Mouse (Mus musculus): ENCODE data around the gene Mrtfa. TPM values are rescaled to one million over a fixed set of nuclear protein-coding genes. Genes with fewer than 3 reads are reported as not detected.
"Not testable (repeated sequence)": the region's sequence is repeated elsewhere in the genome, so short reads cannot be mapped to it uniquely, and the experiment has no call there.

The Mrtfa gene
- total RNA-seq (2022) = 10 to 100 TPM; 64.2 to 70.5 (median 64.9) TPM

- peak; percentile 98 to 100 for DNase-seq (ENCODE audit: low spot score in 2 of 2)
Observed at GRCm38 (mm10) chr15:81190630-81191178, at the start of gene Mrtfa. Gene Mrtfa, minus strand, starts transcription at chr15:81190757.

- DNase-seq (ENCODE audit: low spot score in 2 of 2) = no peak
Observed at GRCm38 (mm10) chr15:81239794-81240343, 49.3 kb upstream of the Mrtfa start.

GRCm38 (mm10) chr15:81239261-81239660 lies 48.7 kb upstream of the Mrtfa start:
- peak in 1 of 2 experiments; percentile 41 for DNase-seq (ENCODE audit: low spot score in 2 of 2)

GRCm38 (mm10) chr15:81237471-81237870 lies 46.9 kb upstream of the Mrtfa start:
- no peak for DNase-seq (ENCODE audit: low spot score in 2 of 2)

- no peak for DNase-seq (ENCODE audit: low spot score in 2 of 2)
Observed at GRCm38 (mm10) chr15:81236062-81236461, 45.5 kb upstream of the Mrtfa start.

GRCm38 (mm10) chr15:81235086-81235920 lies 44.7 kb upstream of the Mrtfa start, which contains the start of gene Mchr1:
Gene Mchr1, plus strand, starts transcription at chr15:81235499.
- peak in 1 of 2 experiments; percentile 75 for DNase-seq (ENCODE audit: low spot score in 2 of 2)

GRCm38 (mm10) chr15:81231325-81231724 lies 40.8 kb upstream of the Mrtfa start:
- no peak for DNase-seq (ENCODE audit: low spot score in 2 of 2)

- DNase-seq (ENCODE audit: low spot score in 2 of 2) = no peak
Observed at GRCm38 (mm10) chr15:81229791-81230190, 39.2 kb upstream of the Mrtfa start.

GRCm38 (mm10) chr15:81228258-81228657 lies 37.7 kb upstream of the Mrtfa start:
- no peak for DNase-seq (ENCODE audit: low spot score in 2 of 2)

- no peak for DNase-seq (ENCODE audit: low spot score in 2 of 2)
Observed at GRCm38 (mm10) chr15:81227275-81227674, 36.7 kb upstream of the Mrtfa start.

- no peak for DNase-seq (ENCODE audit: low spot score in 2 of 2)
Observed at GRCm38 (mm10) chr15:81226796-81227195, 36.2 kb upstream of the Mrtfa start.

- no peak for DNase-seq (ENCODE audit: low spot score in 2 of 2)
Observed at GRCm38 (mm10) chr15:81225732-81226131, 35.2 kb upstream of the Mrtfa start.

- DNase-seq (ENCODE audit: low spot score in 2 of 2) = no peak
Observed at GRCm38 (mm10) chr15:81225016-81225415, 34.5 kb upstream of the Mrtfa start.

GRCm38 (mm10) chr15:81221446-81221845 lies 30.9 kb upstream of the Mrtfa start:
- no peak for DNase-seq (ENCODE audit: low spot score in 2 of 2)

GRCm38 (mm10) chr15:81220051-81220450 lies 29.5 kb upstream of the Mrtfa start:
- not testable (repeated sequence) for DNase-seq (ENCODE audit: low spot score in 2 of 2)

- DNase-seq (ENCODE audit: low spot score in 2 of 2) = no peak
Observed at GRCm38 (mm10) chr15:81219054-81219453, 28.5 kb upstream of the Mrtfa start.

- DNase-seq (ENCODE audit: low spot score in 2 of 2) = peak; percentile 58 to 80
Observed at GRCm38 (mm10) chr15:81216906-81217653, 26.5 kb upstream of the Mrtfa start.

GRCm38 (mm10) chr15:81212976-81213375 lies 22.4 kb upstream of the Mrtfa start:
- DNase-seq (ENCODE audit: low spot score in 2 of 2) = no peak

GRCm38 (mm10) chr15:81210496-81210895 lies 19.9 kb upstream of the Mrtfa start:
- no peak for DNase-seq (ENCODE audit: low spot score in 2 of 2)

- DNase-seq (ENCODE audit: low spot score in 2 of 2) = no peak
Observed at GRCm38 (mm10) chr15:81202462-81202861, 11.9 kb upstream of the Mrtfa start.

- DNase-seq (ENCODE audit: low spot score in 2 of 2) = no peak
Observed at GRCm38 (mm10) chr15:81199372-81199959, 8.9 kb upstream of the Mrtfa start.

All from left cerebral cortex, adult 8-10 months (tissue).